Mouse (Mus musculus) heart, adult 2 months (tissue): Measurements from ENCODE around the gene Kalrn.

Experiments used
- CTCF ChIP-seq: fragments of 200-600 bp; IDR thresholded peaks from 2 replicates; pipeline ENCODE4 v1.8.1; 2022; ENCODE audit warnings: antibody characterized with exemption, mild to moderate bottlenecking, moderate library complexity
- POLR2A ChIP-seq: fragments of 200-500 bp; IDR thresholded peaks from 2 replicates; pipeline ENCODE4 v1.6.1; 2011; ENCODE audit warnings: mild to moderate bottlenecking, low read depth, low read length, control low read depth; ENCODE audit not compliant: insufficient read depth

DNA sequence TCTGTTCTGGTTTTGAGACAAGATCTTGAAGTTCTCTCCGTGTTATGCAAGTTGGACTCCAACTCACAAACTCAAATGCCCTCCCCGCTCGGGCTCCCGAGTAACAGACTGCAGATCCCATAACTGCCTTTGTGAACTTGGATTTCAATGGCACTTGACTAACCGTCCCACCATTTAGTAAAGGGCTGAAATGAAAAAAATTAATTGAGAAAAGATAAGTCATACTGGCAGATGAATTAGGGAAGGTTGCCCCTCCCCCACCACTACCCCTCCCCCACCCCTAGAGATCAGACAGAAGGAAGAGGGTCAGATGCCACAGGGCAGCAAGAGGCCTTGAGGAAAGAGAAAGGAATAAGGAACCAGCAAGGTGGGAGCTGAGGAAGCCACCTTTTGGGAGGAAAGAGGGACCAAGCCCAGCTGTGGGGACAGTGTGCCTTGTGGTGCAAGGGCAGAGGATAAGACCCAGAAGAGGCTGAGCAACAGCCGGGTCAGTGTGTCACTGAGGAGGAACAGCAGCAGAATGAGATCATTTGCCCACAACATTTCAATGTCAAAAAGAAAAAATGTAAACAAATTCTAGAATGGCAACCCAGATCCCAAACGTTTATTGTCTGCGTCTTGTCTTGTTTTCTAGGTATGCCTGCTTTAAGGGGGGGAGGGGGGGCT lies 21.4 kb upstream of the Kalrn start:
- no peak for TF ChIP-seq POLR2A
- no peak for TF ChIP-seq CTCF
